Mouse (Mus musculus): Measurements from ENCODE around the gene Vgll4. TPM values are rescaled to one million over a fixed set of nuclear protein-coding genes. Genes with fewer than 3 reads are reported as not detected.
A peak's percentile ranks its signal among the peaks of the same experiment; 100 is the strongest.

The Vgll4 gene
- polyA plus RNA-seq, 1 experiment from 2014 or later, result 10.0 TPM

- peak overlapping the region; percentile 71 for H3K9ac ChIP-seq (ENCODE audit: low read depth, low read length)
- H3K27ac ChIP-seq (ENCODE audit: low read length), result peak overlapping the region; percentile 88
- H3K4me2 ChIP-seq (ENCODE audit: low read depth, low read length), result peak overlapping the region; percentile 87
- WGBS (ENCODE audit: insufficient replicate concordance), result 7% methylated on average over 19 of the region's 19 CpGs
- no peaks in the 10 kb centered on the region for H3K9me3 ChIP-seq (replicated peaks; ENCODE audit: control insufficient read depth, low read length)
- peaks cover 60% of the 10 kb centered on the region for H3K4me1 ChIP-seq (ENCODE audit: control insufficient read depth, low read depth, low read length)
- H3K27me3 ChIP-seq (ENCODE audit: control insufficient read depth, insufficient read depth, low read depth, low read length), result no peaks in the 10 kb centered on the region
- no peaks in the 10 kb centered on the region for H3K36me3 ChIP-seq (ENCODE audit: control insufficient read depth, insufficient read depth)
- peak overlapping the region; percentile 64 for H3K4me3 ChIP-seq (ENCODE audit: low read depth, low read length)
- peak; percentile 26 for ATAC-seq (ENCODE audit: low read depth)
Measured at GRCm38 (mm10) chr6:114874138-114874928, 95.5 kb downstream of the Vgll4 start.

DNA sequence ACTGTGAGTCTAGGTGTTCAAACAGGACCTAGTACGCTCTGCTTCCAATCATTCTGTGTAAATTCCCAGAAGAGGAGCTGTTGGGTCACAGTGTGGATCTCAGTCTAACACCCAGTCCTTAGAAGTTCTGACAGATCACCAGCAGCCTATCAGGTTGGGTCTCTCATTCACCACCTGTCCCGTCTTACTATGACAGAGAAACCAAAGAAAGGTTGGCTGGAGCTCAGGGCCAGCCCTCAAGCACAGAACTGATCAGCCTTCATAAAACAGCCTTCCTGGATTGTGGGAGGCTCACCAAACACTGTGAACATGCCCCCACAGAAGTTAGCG, 96.0 kb downstream of the Vgll4 start:
- Histone ChIP-seq H3K27ac (ENCODE audit: low read length) (peak overlapping the region; percentile 88), H3K4me3 (ENCODE audit: low read depth, low read length) (peak overlapping the region; percentile 64), H3K36me3 (ENCODE audit: control insufficient read depth, insufficient read depth) (no peaks in the 10 kb centered on the region), H3K9ac (ENCODE audit: low read depth, low read length) (peak overlapping the region; percentile 71), H3K9me3 (replicated peaks; ENCODE audit: control insufficient read depth, low read length) (no peaks in the 10 kb centered on the region), H3K4me2 (ENCODE audit: low read depth, low read length) (peak overlapping the region; percentile 87), H3K27me3 (ENCODE audit: control insufficient read depth, insufficient read depth, low read depth, low read length) (no peaks in the 10 kb centered on the region), H3K4me1 (ENCODE audit: control insufficient read depth, low read depth, low read length) (peaks cover 56% of the 10 kb centered on the region)
- no peak for ATAC-seq (ENCODE audit: low read depth)
- WGBS (ENCODE audit: insufficient replicate concordance), result 48% methylated on average over 3 of the region's 3 CpGs

- Histone ChIP-seq H3K9ac (ENCODE audit: low read depth, low read length) (no peak overlapping the region), H3K27ac (ENCODE audit: low read length) (no peak overlapping the region), H3K4me1 (ENCODE audit: control insufficient read depth, low read depth, low read length) (peaks cover 33% of the 10 kb centered on the region), H3K36me3 (ENCODE audit: control insufficient read depth, insufficient read depth) (no peaks in the 10 kb centered on the region), H3K27me3 (ENCODE audit: control insufficient read depth, insufficient read depth, low read depth, low read length) (no peaks in the 10 kb centered on the region), H3K4me3 (ENCODE audit: low read depth, low read length) (no peak overlapping the region), H3K4me2 (ENCODE audit: low read depth, low read length) (no peak overlapping the region), H3K9me3 (replicated peaks; ENCODE audit: control insufficient read depth, low read length) (no peaks in the 10 kb centered on the region)
- no peak for ATAC-seq (ENCODE audit: low read depth)
- 80% methylated on average over 14 of the region's 14 CpGs for WGBS (ENCODE audit: insufficient replicate concordance)
Measured at GRCm38 (mm10) chr6:114871010-114871660, 98.7 kb downstream of the Vgll4 start.

GRCm38 (mm10) chr6:114869501-114870076, 100.2 kb downstream of the Vgll4 start:
- WGBS (ENCODE audit: insufficient replicate concordance), result 67% methylated on average over 6 of the region's 6 CpGs
- Histone ChIP-seq H3K36me3 (ENCODE audit: control insufficient read depth, insufficient read depth) (no peaks in the 10 kb centered on the region), H3K9me3 (replicated peaks; ENCODE audit: control insufficient read depth, low read length) (no peaks in the 10 kb centered on the region), H3K4me2 (ENCODE audit: low read depth, low read length) (no peak overlapping the region), H3K9ac (ENCODE audit: low read depth, low read length) (no peak overlapping the region), H3K4me1 (ENCODE audit: control insufficient read depth, low read depth, low read length) (peaks cover 18% of the 10 kb centered on the region), H3K27ac (ENCODE audit: low read length) (no peak overlapping the region), H3K27me3 (ENCODE audit: control insufficient read depth, insufficient read depth, low read depth, low read length) (no peaks in the 10 kb centered on the region), H3K4me3 (ENCODE audit: low read depth, low read length) (no peak overlapping the region)
- no peak for ATAC-seq (ENCODE audit: low read depth)

DNA sequence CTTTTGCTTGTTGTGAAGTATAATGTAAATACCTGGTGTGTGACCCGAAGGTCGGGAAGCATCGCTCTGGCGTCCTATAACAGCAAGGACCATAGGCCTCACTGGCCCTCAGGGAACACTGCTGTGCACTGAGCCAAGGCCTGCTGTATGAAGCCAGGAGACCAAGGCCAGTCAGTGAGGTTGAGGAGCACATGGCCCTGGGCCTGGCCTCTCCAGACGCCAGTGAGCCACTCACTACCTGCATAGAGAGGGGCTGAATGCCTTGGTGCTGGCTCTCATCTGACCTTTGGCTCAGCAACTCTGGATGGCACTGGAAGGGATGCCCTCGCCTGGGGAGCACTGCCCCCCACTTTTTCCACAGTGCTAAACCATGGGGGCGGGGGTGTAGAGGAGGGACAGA, 101.1 kb downstream of the Vgll4 start:
- ATAC-seq (ENCODE audit: low read depth), result no peak
- Histone ChIP-seq H3K4me2 (ENCODE audit: low read depth, low read length) (no peak overlapping the region), H3K9me3 (replicated peaks; ENCODE audit: control insufficient read depth, low read length) (no peaks in the 10 kb centered on the region), H3K36me3 (ENCODE audit: control insufficient read depth, insufficient read depth) (no peaks in the 10 kb centered on the region), H3K4me3 (ENCODE audit: low read depth, low read length) (no peak overlapping the region), H3K9ac (ENCODE audit: low read depth, low read length) (no peak overlapping the region), H3K27ac (ENCODE audit: low read length) (no peak overlapping the region), H3K27me3 (ENCODE audit: control insufficient read depth, insufficient read depth, low read depth, low read length) (no peaks in the 10 kb centered on the region), H3K4me1 (ENCODE audit: control insufficient read depth, low read depth, low read length) (peaks cover 8% of the 10 kb centered on the region)
- WGBS (ENCODE audit: insufficient replicate concordance), result 75% methylated on average over 7 of the region's 7 CpGs

GRCm38 (mm10) chr6:114866619-114867018, 103.2 kb downstream of the Vgll4 start:
- H3K27ac ChIP-seq (ENCODE audit: low read length), result no peak overlapping the region
- H3K4me3 ChIP-seq (ENCODE audit: low read depth, low read length), result no peak overlapping the region
- H3K4me1 ChIP-seq (ENCODE audit: control insufficient read depth, low read depth, low read length), result no peaks in the 10 kb centered on the region; the same call in 1 of the 2 replicates
- WGBS (ENCODE audit: insufficient replicate concordance), result 49% methylated on average over 4 of the region's 4 CpGs
- no peaks in the 10 kb centered on the region for H3K36me3 ChIP-seq (ENCODE audit: control insufficient read depth, insufficient read depth)
- H3K9ac ChIP-seq (ENCODE audit: low read depth, low read length), result no peak overlapping the region
- no peak overlapping the region for H3K4me2 ChIP-seq (ENCODE audit: low read depth, low read length)
- no peaks in the 10 kb centered on the region for H3K27me3 ChIP-seq (ENCODE audit: control insufficient read depth, insufficient read depth, low read depth, low read length)
- H3K9me3 ChIP-seq (replicated peaks; ENCODE audit: control insufficient read depth, low read length), result no peaks in the 10 kb centered on the region
- no peak for ATAC-seq (ENCODE audit: low read depth)

DNA sequence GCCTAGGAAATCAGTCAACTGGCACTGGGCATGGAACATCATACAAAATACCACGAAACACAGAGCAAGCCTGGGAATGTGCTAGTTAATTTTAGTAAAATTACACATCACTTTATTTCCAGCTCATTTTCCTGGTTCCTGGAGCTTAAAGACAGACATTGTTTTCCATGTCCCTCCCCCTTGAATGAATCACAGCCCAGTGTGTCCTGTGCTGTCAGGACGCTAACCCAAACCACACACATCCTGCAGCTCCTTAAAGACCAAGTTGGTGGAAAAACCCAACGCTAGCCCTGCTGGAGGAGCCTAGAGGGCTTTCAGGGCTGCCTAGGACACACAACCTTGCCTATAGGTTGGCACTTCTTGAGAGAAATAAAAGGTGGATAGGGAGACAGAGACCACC, 103.7 kb downstream of the Vgll4 start:
- no peak overlapping the region for H3K9ac ChIP-seq (ENCODE audit: low read depth, low read length)
- H3K36me3 ChIP-seq (ENCODE audit: control insufficient read depth, insufficient read depth), result no peaks in the 10 kb centered on the region
- no peaks in the 10 kb centered on the region for H3K27me3 ChIP-seq (ENCODE audit: control insufficient read depth, insufficient read depth, low read depth, low read length)
- H3K4me3 ChIP-seq (ENCODE audit: low read depth, low read length), result no peak overlapping the region
- no peaks in the 10 kb centered on the region for H3K9me3 ChIP-seq (replicated peaks; ENCODE audit: control insufficient read depth, low read length)
- H3K4me2 ChIP-seq (ENCODE audit: low read depth, low read length), result no peak overlapping the region
- H3K27ac ChIP-seq (ENCODE audit: low read length), result no peak overlapping the region
- no peak for ATAC-seq (ENCODE audit: low read depth)
- WGBS (ENCODE audit: insufficient replicate concordance), result 52% methylated on average over 3 of the region's 3 CpGs
- H3K4me1 ChIP-seq (ENCODE audit: control insufficient read depth, low read depth, low read length), result no peaks in the 10 kb centered on the region; the same call in 1 of the 2 replicates

DNA sequence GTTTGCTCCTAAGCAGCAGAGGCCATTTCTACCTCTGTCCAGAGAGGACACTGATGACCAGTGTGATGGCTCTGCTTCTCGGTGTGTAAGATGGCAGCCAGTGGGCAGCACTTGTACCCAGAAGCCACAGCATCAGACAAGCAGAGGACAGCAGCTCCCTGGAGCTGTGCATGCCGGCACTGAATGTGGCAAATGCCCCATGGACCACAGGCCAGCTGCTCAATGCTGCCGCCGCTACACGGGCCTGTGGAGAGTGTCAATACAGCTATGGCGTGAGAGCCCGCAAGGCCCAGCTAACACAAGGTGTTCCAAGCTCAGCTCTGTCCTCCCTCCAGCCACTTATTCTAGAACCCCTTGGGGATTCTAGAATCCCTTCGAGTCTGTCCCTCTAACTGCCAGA, 105.4 kb downstream of the Vgll4 start:
- no peaks in the 10 kb centered on the region; the same call in 1 of the 2 replicates for H3K4me1 ChIP-seq (ENCODE audit: control insufficient read depth, low read depth, low read length)
- H3K36me3 ChIP-seq (ENCODE audit: control insufficient read depth, insufficient read depth), result no peaks in the 10 kb centered on the region
- no peaks in the 10 kb centered on the region for H3K27me3 ChIP-seq (ENCODE audit: control insufficient read depth, insufficient read depth, low read depth, low read length)
- no peak overlapping the region for H3K4me2 ChIP-seq (ENCODE audit: low read depth, low read length)
- H3K9ac ChIP-seq (ENCODE audit: low read depth, low read length), result no peak overlapping the region
- no peaks in the 10 kb centered on the region for H3K9me3 ChIP-seq (replicated peaks; ENCODE audit: control insufficient read depth, low read length)
- no peak for ATAC-seq (ENCODE audit: low read depth)
- H3K27ac ChIP-seq (ENCODE audit: low read length), result no peak overlapping the region
- WGBS (ENCODE audit: insufficient replicate concordance), result 84% methylated on average over 8 of the region's 8 CpGs
- H3K4me3 ChIP-seq (ENCODE audit: low read depth, low read length), result no peak overlapping the region

GRCm38 (mm10) chr6:114863501-114863900, 106.3 kb downstream of the Vgll4 start:
- H3K36me3 ChIP-seq (ENCODE audit: control insufficient read depth, insufficient read depth), result no peaks in the 10 kb centered on the region
- 75% methylated on average over 5 of the region's 5 CpGs for WGBS (ENCODE audit: insufficient replicate concordance)
- H3K27ac ChIP-seq (ENCODE audit: low read length), result no peak overlapping the region
- no peak overlapping the region for H3K9ac ChIP-seq (ENCODE audit: low read depth, low read length)
- H3K4me2 ChIP-seq (ENCODE audit: low read depth, low read length), result no peak overlapping the region
- H3K27me3 ChIP-seq (ENCODE audit: control insufficient read depth, insufficient read depth, low read depth, low read length), result no peaks in the 10 kb centered on the region
- no peaks in the 10 kb centered on the region for H3K4me1 ChIP-seq (ENCODE audit: control insufficient read depth, low read depth, low read length)
- no peak overlapping the region for H3K4me3 ChIP-seq (ENCODE audit: low read depth, low read length)
- ATAC-seq (ENCODE audit: low read depth), result no peak
- H3K9me3 ChIP-seq (replicated peaks; ENCODE audit: control insufficient read depth, low read length), result no peaks in the 10 kb centered on the region
